9 mouse cellular contexts compared by ENCODE assay signal in genomic region chr11:118203469-118203868, GRCm38 (mm10). TPM values are rescaled to one million over a fixed set of nuclear protein-coding genes. Genes with fewer than 3 reads are reported as not detected.
DNase-seq lines count a peak whose midpoint lies in the region; ATAC-seq lines count a peak whose summit lies in the region.
"Had no signal": no experiment of that assay in that cellular context is flagged by ENCODE, and none has a peak within 500 bp of the region (broad histone marks: within the 10 kb centered on the region; RNA-seq: fewer than 3 reads in every experiment).

No protein-coding gene starts in this region.

- 96% methylated on average over 6 of the region's 6 CpGs for WGBS in forebrain, embryonic 10.5 days
- 95% methylated on average over 6 of the region's 6 CpGs for WGBS in forebrain, embryonic 11.5 days
- 92% methylated on average over 6 of the region's 6 CpGs for WGBS in midbrain, embryonic 10.5 days
- WGBS in midbrain, embryonic 11.5 days: 85% methylated on average over 6 of the region's 6 CpGs
- WGBS in intestine, embryonic 15.5 days: 80% methylated on average over 6 of the region's 6 CpGs
- WGBS in stomach, embryonic 16.5 days: 87% methylated on average over 6 of the region's 6 CpGs

- H3K36me3 ChIP-seq in forebrain, embryonic 10.5 days (replicated peaks): no peaks in the 10 kb centered on the region
- no peaks in the 10 kb centered on the region for H3K36me3 ChIP-seq in forebrain, embryonic 11.5 days (ENCODE audit: control insufficient read depth, insufficient read depth, low read length)
- no peaks in the 10 kb centered on the region for H3K36me3 ChIP-seq in midbrain, embryonic 10.5 days
- no peaks in the 10 kb centered on the region for H3K36me3 ChIP-seq in midbrain, embryonic 11.5 days (ENCODE audit: control insufficient read depth, insufficient read depth, low read length)
- no peaks in the 10 kb centered on the region for H3K36me3 ChIP-seq in intestine, embryonic 15.5 days
- H3K36me3 ChIP-seq in stomach, embryonic 16.5 days (ENCODE audit: control insufficient read depth, insufficient read depth, low read length): no peaks in the 10 kb centered on the region

- H3K4me1 ChIP-seq in forebrain, embryonic 10.5 days: peaks cover 71% of the 10 kb centered on the region
- H3K4me1 ChIP-seq in forebrain, embryonic 11.5 days (replicated peaks; ENCODE audit: control insufficient read depth, insufficient read depth, low read length): peaks cover 34% of the 10 kb centered on the region
- peaks cover 67% of the 10 kb centered on the region for H3K4me1 ChIP-seq in midbrain, embryonic 10.5 days
- peaks cover 45% of the 10 kb centered on the region for H3K4me1 ChIP-seq in midbrain, embryonic 11.5 days (ENCODE audit: control insufficient read depth, insufficient read depth, low read length)
- H3K4me1 ChIP-seq in intestine, embryonic 15.5 days (replicated peaks): peaks cover 57% of the 10 kb centered on the region
- peaks cover 54% of the 10 kb centered on the region for H3K4me1 ChIP-seq in stomach, embryonic 16.5 days (ENCODE audit: control insufficient read depth, insufficient read depth, low read length)

- DNase-seq in forebrain, embryonic 10.5 days (ENCODE audit: extremely low spot score, low spot score): no peak
- DNase-seq in forebrain, embryonic 11.5 days (ENCODE audit: low spot score): no peak
- DNase-seq in midbrain, embryonic 10.5 days (ENCODE audit: low spot score): no peak
- no peak for DNase-seq in midbrain, embryonic 11.5 days (ENCODE audit: low spot score, missing footprints)
- no peak for DNase-seq in urinary bladder, adult 18-20 months (ENCODE audit: low spot score in 2 of 2)
- DNase-seq in spleen, adult 18-20 months: no peak
- DNase-seq: lung, adult 18-20 months had no signal

- H3K9ac ChIP-seq in forebrain, embryonic 11.5 days (ENCODE audit: low read length): no peak overlapping the region
- no peak overlapping the region for H3K9ac ChIP-seq in midbrain, embryonic 11.5 days (ENCODE audit: low read length)
- no peak overlapping the region for H3K9ac ChIP-seq in intestine, embryonic 15.5 days
- H3K9ac ChIP-seq in stomach, embryonic 16.5 days (ENCODE audit: low read length): peak overlapping the region; percentile 64

- no peaks in the 10 kb centered on the region for H3K9me3 ChIP-seq in forebrain, embryonic 10.5 days
- H3K9me3 ChIP-seq in forebrain, embryonic 11.5 days (ENCODE audit: control insufficient read depth, low read length): no peaks in the 10 kb centered on the region
- no peaks in the 10 kb centered on the region for H3K9me3 ChIP-seq in midbrain, embryonic 10.5 days (replicated peaks)
- no peaks in the 10 kb centered on the region for H3K9me3 ChIP-seq in midbrain, embryonic 11.5 days (ENCODE audit: control insufficient read depth, low read length)
- no peaks in the 10 kb centered on the region for H3K9me3 ChIP-seq in intestine, embryonic 15.5 days
- no peaks in the 10 kb centered on the region for H3K9me3 ChIP-seq in stomach, embryonic 16.5 days (replicated peaks; ENCODE audit: control insufficient read depth, low read length)

- peak overlapping the region; percentile 82 for H3K27ac ChIP-seq in forebrain, embryonic 10.5 days
- H3K27ac ChIP-seq in forebrain, embryonic 11.5 days (ENCODE audit: low read depth, low read length): no peak overlapping the region
- H3K27ac ChIP-seq in midbrain, embryonic 10.5 days (replicated peaks): peak overlapping the region; percentile 91
- no peak overlapping the region for H3K27ac ChIP-seq in midbrain, embryonic 11.5 days (ENCODE audit: low read depth, low read length)
- H3K27ac ChIP-seq in intestine, embryonic 15.5 days: peak overlapping the region; percentile 83; the same call in 1 of the 2 replicates
- no peak overlapping the region for H3K27ac ChIP-seq in stomach, embryonic 16.5 days (ENCODE audit: low read length)

- no peak overlapping the region for H3K4me2 ChIP-seq in forebrain, embryonic 11.5 days (ENCODE audit: low read depth, low read length, severe bottlenecking)
- no peak overlapping the region for H3K4me2 ChIP-seq in midbrain, embryonic 11.5 days
- no peak overlapping the region for H3K4me2 ChIP-seq in intestine, embryonic 15.5 days (replicated peaks)
- no peak overlapping the region for H3K4me2 ChIP-seq in stomach, embryonic 16.5 days (ENCODE audit: low read depth, low read length)

- H3K27me3 ChIP-seq in forebrain, embryonic 10.5 days (ENCODE audit: poor library complexity, severe bottlenecking): no peaks in the 10 kb centered on the region
- no peaks in the 10 kb centered on the region for H3K27me3 ChIP-seq in forebrain, embryonic 11.5 days (ENCODE audit: control insufficient read depth, insufficient read depth, low read length)
- no peaks in the 10 kb centered on the region for H3K27me3 ChIP-seq in midbrain, embryonic 10.5 days (ENCODE audit: low read depth, poor library complexity, severe bottlenecking)
- H3K27me3 ChIP-seq in midbrain, embryonic 11.5 days (ENCODE audit: control insufficient read depth, insufficient read depth, low read length): no peaks in the 10 kb centered on the region
- H3K27me3 ChIP-seq in intestine, embryonic 15.5 days (replicated peaks): no peaks in the 10 kb centered on the region
- H3K27me3 ChIP-seq in stomach, embryonic 16.5 days (ENCODE audit: control insufficient read depth, insufficient read depth, low read length): no peaks in the 10 kb centered on the region

- no peak overlapping the region for H3K4me3 ChIP-seq in forebrain, embryonic 10.5 days
- H3K4me3 ChIP-seq in forebrain, embryonic 11.5 days (ENCODE audit: low read depth, low read length): no peak overlapping the region
- H3K4me3 ChIP-seq in midbrain, embryonic 10.5 days: no peak overlapping the region
- no peak overlapping the region for H3K4me3 ChIP-seq in midbrain, embryonic 11.5 days (ENCODE audit: low read depth, low read length)
- H3K4me3 ChIP-seq in intestine, embryonic 15.5 days (replicated peaks): no peak overlapping the region
- no peak overlapping the region for H3K4me3 ChIP-seq in stomach, embryonic 16.5 days (replicated peaks; ENCODE audit: low read length)

- ATAC-seq in forebrain, embryonic 11.5 days (replicated peaks; ENCODE audit: low FRiP score): no peak
- no peak for ATAC-seq in midbrain, embryonic 11.5 days (ENCODE audit: low FRiP score)
- ATAC-seq in intestine, embryonic 15.5 days: no peak
- no peak for ATAC-seq in stomach, embryonic 16.5 days (ENCODE audit: insufficient read depth, low FRiP score)

RNA-seq across cellular contexts. Expression of gene Cyth1, which starts 44.9 kb away (rescaled TPM):
- polyA plus RNA-seq in forebrain, embryonic 10.5 days (2016; fragmentation: Nextera tagmentation; extraction: Ambion mirVana): 10.1 and 11.5 TPM in 2 replicates
- 11.5 and 12.1 TPM in 2 replicates for polyA plus RNA-seq in forebrain, embryonic 11.5 days (2014; fragmentation: Nextera tagmentation; extraction: Ambion mirVana)
- polyA plus RNA-seq in midbrain, embryonic 10.5 days (2016; fragmentation: Nextera tagmentation; extraction: Ambion mirVana): 11.3 and 14.9 TPM in 2 replicates
- polyA plus RNA-seq in midbrain, embryonic 11.5 days (2014; fragmentation: Nextera tagmentation; extraction: Ambion mirVana): 12.3 and 12.8 TPM in 2 replicates
- 11.6 and 12.1 TPM in 2 replicates for polyA plus RNA-seq in intestine, embryonic 15.5 days (2015; fragmentation: Nextera tagmentation; extraction: Ambion mirVana)
- 10.6 and 12.2 TPM in 2 replicates for polyA plus RNA-seq in stomach, embryonic 16.5 days (2015; fragmentation: Nextera tagmentation; extraction: Ambion mirVana)

Comparison
In these comparisons a context has a peak if more than half of its experiments do, and no peak if none do; other contexts are left out.
1. H3K27ac ChIP-seq: peak in forebrain, embryonic 10.5 days (single experiment), midbrain, embryonic 10.5 days (single experiment) and intestine, embryonic 15.5 days (single experiment); none in forebrain, embryonic 11.5 days (single experiment), midbrain, embryonic 11.5 days (single experiment) and stomach, embryonic 16.5 days (single experiment).